Mouse (Mus musculus): ENCODE results near the gene Fasn. TPM values are rescaled to one million over a fixed set of nuclear protein-coding genes. Genes with fewer than 3 reads are reported as not detected.

Gene Fasn
- 47.3 and 79.1 TPM in 2 replicates for polyA plus RNA-seq (2015; fragmentation: Nextera tagmentation; extraction: Ambion mirVana)

DNA sequence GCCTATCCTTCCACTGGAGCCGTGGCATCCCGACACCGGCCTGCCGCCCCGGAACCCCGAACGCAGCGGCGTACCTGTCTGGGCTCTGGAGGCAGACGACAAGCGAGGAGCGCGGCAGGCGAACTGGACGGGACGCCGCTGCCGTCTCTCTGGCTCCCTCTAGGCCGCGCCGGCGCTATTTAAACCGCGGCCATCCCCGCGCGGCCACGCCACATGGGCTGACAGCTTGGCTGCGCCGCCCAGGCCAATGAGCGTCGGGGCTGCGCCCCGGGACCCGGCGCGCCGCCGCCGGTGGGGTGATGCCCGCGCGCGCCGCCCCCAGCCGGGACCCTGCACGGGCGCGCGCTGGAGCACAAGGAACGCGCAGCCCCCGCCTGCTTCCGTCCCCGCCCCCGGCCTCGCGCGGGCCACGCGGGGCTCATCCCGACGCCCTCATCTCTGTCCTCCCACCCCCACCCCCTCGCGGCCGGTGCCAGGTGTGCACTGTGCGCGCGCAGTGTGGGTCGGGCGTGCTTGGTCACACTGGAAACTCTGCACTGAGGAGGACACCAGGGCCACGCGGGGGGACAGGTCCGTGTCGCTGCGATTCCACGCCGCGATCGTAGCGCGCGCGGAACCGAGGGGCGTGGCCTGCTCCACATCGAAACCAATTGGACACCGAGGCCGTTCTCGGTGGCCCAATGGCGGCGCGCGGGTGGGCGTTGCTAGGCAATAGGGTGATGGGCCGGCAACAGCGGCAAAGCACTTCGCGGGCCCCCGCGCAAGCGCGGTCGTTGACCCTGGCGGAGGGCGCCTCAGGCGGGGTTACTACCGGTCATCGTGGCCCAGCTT is at the start of gene Fasn:
Fasn (minus strand) TSS at position 592 of the 831 bp plus-strand sequence.

GRCm38 (mm10) chr11:120795756-120796613 is 28.4 kb downstream of the Fasn start, which contains the start of gene Dus1l:
Gene Dus1l, minus strand, starts transcription at chr11:120796403.

DNA sequence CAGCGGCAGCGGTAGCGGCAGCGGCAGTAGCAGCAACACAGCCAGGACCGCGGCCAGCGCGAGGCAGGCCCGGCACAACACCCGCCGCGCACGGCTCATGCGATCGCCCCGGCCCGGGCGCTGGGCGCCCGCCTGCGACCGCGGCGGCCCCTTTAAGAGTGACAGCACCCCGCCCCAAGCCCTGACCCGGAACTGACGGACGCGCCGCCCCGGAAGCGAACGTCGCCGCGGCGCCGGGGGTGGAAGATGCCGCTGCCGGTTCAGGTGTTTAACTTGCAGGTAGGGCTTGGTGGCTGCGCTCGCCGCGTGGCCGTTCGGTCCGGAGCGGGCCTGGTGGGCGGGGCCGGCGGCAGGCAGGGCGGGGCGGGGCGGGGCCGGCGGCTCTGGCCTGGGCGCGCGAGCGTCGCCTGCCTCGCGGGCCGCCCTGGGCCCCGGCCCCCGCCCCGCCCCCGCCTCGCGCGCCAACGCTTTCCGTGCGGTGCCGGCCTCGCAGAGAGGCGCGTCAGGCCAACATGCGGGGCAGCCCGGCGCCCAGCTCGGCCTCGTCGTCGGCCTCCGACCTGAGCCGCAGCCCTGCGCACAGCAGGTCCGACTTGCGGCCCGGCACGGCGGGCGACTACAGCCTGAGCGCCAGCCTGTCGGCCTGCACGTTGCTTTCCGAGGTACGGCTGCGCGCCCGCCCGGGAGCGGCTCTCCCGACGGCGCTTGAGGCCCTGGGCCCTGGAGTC is 40.1 kb downstream of the Fasn start, which contains the start of the genes Rfng and Gps1:
Rfng (minus strand) TSS at position 144 of the 728 bp plus-strand sequence.
Gps1 (plus strand) TSS at position 209 of the 728 bp plus-strand sequence.

DNA sequence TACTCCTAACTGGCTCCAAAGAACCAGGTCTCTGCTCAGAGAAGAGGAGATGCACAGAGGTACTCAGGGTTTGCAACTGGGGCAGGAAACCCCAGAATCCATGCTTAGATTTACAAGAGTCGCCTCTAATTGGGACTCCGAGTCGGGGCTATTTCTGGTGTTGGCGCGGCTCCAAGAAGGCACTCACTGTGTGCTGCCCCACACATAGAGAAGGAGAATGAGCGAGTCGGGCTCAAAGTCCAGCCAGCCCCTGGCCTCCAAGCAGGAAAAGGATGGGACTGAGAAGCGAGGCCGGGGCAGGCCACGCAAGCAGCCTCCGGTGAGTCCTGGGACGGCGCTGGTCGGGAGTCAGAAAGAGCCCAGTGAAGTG is 61.7 kb downstream of the Fasn start, which contains the start of gene Hmga1b:
Hmga1b (plus strand) TSS at position 123 of the 370 bp plus-strand sequence.

Other genes starting within 250 kb of the Fasn start
- gene Arhgdia, start 242.9 kb downstream of the Fasn start, polyA plus RNA-seq (2015; fragmentation: Nextera tagmentation; extraction: Ambion mirVana), result 444 and 484 TPM in 2 replicates
- gene Alyref, start 226.2 kb downstream of the Fasn start, polyA plus RNA-seq (2015; fragmentation: Nextera tagmentation; extraction: Ambion mirVana), result 163 and 172 TPM in 2 replicates
- 220 and 225 TPM in 2 replicates for gene Anapc11, start 226.1 kb downstream of the Fasn start, polyA plus RNA-seq (2015; fragmentation: Nextera tagmentation; extraction: Ambion mirVana)
- 1.8 and 3.2 TPM in 2 replicates for gene Npb, start 216.1 kb downstream of the Fasn start, polyA plus RNA-seq (2015; fragmentation: Nextera tagmentation; extraction: Ambion mirVana)
- gene Pcyt2, start 206.6 kb downstream of the Fasn start, polyA plus RNA-seq (2015; fragmentation: Nextera tagmentation; extraction: Ambion mirVana), result 162 and 185 TPM in 2 replicates
- gene Sirt7, start 199.3 kb downstream of the Fasn start, polyA plus RNA-seq (2015; fragmentation: Nextera tagmentation; extraction: Ambion mirVana), result 42.3 and 44.0 TPM in 2 replicates
- gene Mafg, start 190.9 kb downstream of the Fasn start, polyA plus RNA-seq (2015; fragmentation: Nextera tagmentation; extraction: Ambion mirVana), result 47.6 and 50.2 TPM in 2 replicates
- gene Pycr1, start 180.8 kb downstream of the Fasn start, polyA plus RNA-seq (2015; fragmentation: Nextera tagmentation; extraction: Ambion mirVana), result 8.8 and 9.5 TPM in 2 replicates
- gene Myadml2, start 176.4 kb downstream of the Fasn start, polyA plus RNA-seq (2015; fragmentation: Nextera tagmentation; extraction: Ambion mirVana), result 1.6 and 2.8 TPM in 2 replicates
- 13.9 and 15.4 TPM in 2 replicates for gene Notum, start 163.4 kb downstream of the Fasn start, polyA plus RNA-seq (2015; fragmentation: Nextera tagmentation; extraction: Ambion mirVana)
- gene Aspscr1, start 151.6 kb downstream of the Fasn start, polyA plus RNA-seq (2015; fragmentation: Nextera tagmentation; extraction: Ambion mirVana), result 134 and 150 TPM in 2 replicates
- 103 and 104 TPM in 2 replicates for gene Cenpx, start 110.8 kb downstream of the Fasn start, polyA plus RNA-seq (2015; fragmentation: Nextera tagmentation; extraction: Ambion mirVana)
- 45.3 and 62.8 TPM in 2 replicates for gene Lrrc45, start 110.6 kb downstream of the Fasn start, polyA plus RNA-seq (2015; fragmentation: Nextera tagmentation; extraction: Ambion mirVana)
- gene Rac3, start 103.1 kb downstream of the Fasn start, polyA plus RNA-seq (2015; fragmentation: Nextera tagmentation; extraction: Ambion mirVana), result 617 and 689 TPM in 2 replicates
- 25.0 and 27.0 TPM in 2 replicates for gene Dcxr, start 97.3 kb downstream of the Fasn start, polyA plus RNA-seq (2015; fragmentation: Nextera tagmentation; extraction: Ambion mirVana)
- 4.1 and 4.5 TPM in 2 replicates for gene Cbr2, start 92.4 kb downstream of the Fasn start, polyA plus RNA-seq (2015; fragmentation: Nextera tagmentation; extraction: Ambion mirVana)
- gene Hmga1b, start 61.8 kb downstream of the Fasn start, polyA plus RNA-seq (2015; fragmentation: Nextera tagmentation; extraction: Ambion mirVana), result 1.8 and 2.9 TPM in 2 replicates
- gene Rfng, start 40.3 kb downstream of the Fasn start, polyA plus RNA-seq (2015; fragmentation: Nextera tagmentation; extraction: Ambion mirVana), result 98.9 and 123 TPM in 2 replicates
- 236 and 269 TPM in 2 replicates for gene Gps1, start 40.3 kb downstream of the Fasn start, polyA plus RNA-seq (2015; fragmentation: Nextera tagmentation; extraction: Ambion mirVana)
- gene Dus1l, start 28.1 kb downstream of the Fasn start, polyA plus RNA-seq (2015; fragmentation: Nextera tagmentation; extraction: Ambion mirVana), result 34.8 and 41.7 TPM in 2 replicates
- 4.0 and 4.1 TPM in 2 replicates for gene Ccdc57, start 108.3 kb upstream of the Fasn start, polyA plus RNA-seq (2015; fragmentation: Nextera tagmentation; extraction: Ambion mirVana)
- 3.7 and 4.1 TPM in 2 replicates for gene Slc16a3, start 123.9 kb upstream of the Fasn start, polyA plus RNA-seq (2015; fragmentation: Nextera tagmentation; extraction: Ambion mirVana)
- gene Csnk1d, start 166.8 kb upstream of the Fasn start, polyA plus RNA-seq (2015; fragmentation: Nextera tagmentation; extraction: Ambion mirVana), result 87.4 and 94.5 TPM in 2 replicates
- gene Cd7, start 214.9 kb upstream of the Fasn start, polyA plus RNA-seq (2015; fragmentation: Nextera tagmentation; extraction: Ambion mirVana), result 0.18 TPM in 1 of 2 replicates, not detected in the other
- gene Sectm1b, start 239.0 kb upstream of the Fasn start, polyA plus RNA-seq (2015; fragmentation: Nextera tagmentation; extraction: Ambion mirVana), result not detected in 2 replicates